Comparison of ENCODE assay signal across 21 mouse cellular contexts in the genomic region with DNA sequence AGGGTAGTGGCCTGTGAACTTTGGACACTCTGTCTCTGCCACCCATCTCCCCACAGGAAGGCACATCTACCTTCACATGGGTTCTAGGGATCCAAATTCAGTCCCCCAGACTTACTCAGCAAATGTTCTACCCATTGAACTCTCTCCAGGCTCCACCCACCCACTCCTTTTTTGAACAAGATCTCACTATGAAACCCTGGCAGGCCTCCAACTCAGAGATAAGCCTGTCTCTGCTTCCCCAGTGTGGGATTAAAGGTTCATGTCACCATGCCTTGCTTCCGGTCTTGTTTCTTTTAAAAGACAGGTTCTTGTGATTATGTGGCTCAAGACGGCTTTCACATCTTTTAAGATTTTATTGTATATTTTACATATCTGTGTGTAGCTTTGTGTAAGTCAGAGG. TPM values are rescaled to one million over a fixed set of nuclear protein-coding genes. Genes with fewer than 3 reads are reported as not detected.
A peak's percentile ranks its signal among the peaks of the same experiment; 100 is the strongest.
DNase-seq lines count a peak whose midpoint lies in the region; ATAC-seq and TF ChIP-seq lines count a peak whose summit lies in the region.
"Had no signal": no experiment of that assay in that cellular context is flagged by ENCODE, and none has a peak within 500 bp of the region (broad histone marks: within the 10 kb centered on the region; RNA-seq: fewer than 3 reads in every experiment).

No protein-coding gene starts in this region.

- 0 out of 2 replicates have a peak overlapping the region, but pooled peaks have one; percentile 2 for H3K4me2 ChIP-seq in heart, embryonic 12.5 days
- peak overlapping the region; percentile 97; the same call in 1 of the 2 replicates for H3K4me2 ChIP-seq in liver, postnatal 0 days (ENCODE audit: low read depth, low read length)

- no peaks in the 10 kb centered on the region for H3K27me3 ChIP-seq in heart, embryonic 12.5 days (replicated peaks)
- no peaks in the 10 kb centered on the region for H3K27me3 ChIP-seq in MEL (ENCODE audit: control insufficient read depth in 1 of 2, insufficient read depth in 2 of 2, low read length in 2 of 2)
- peaks cover 4% of the 10 kb centered on the region for H3K27me3 ChIP-seq in erythroblast, embryonic 14.5 days (ENCODE audit: control insufficient read depth)
- H3K27me3 ChIP-seq in liver, postnatal 0 days (ENCODE audit: insufficient read depth, low read length): no peaks in the 10 kb centered on the region
- H3K27me3 ChIP-seq: embryonic facial prominence, embryonic 12.5 days; forebrain, embryonic 12.5 days; hindbrain, embryonic 12.5 days; neural tube, embryonic 15.5 days had no signal

- H3K9ac ChIP-seq in heart, embryonic 12.5 days: no peak overlapping the region
- H3K9ac ChIP-seq in MEL (ENCODE audit: control insufficient read depth, low read depth, low read length, poor library complexity, severe bottlenecking): no peak overlapping the region
- H3K9ac ChIP-seq in liver, postnatal 0 days (replicated peaks): no peak overlapping the region
- H3K9ac ChIP-seq: embryonic facial prominence, embryonic 12.5 days; forebrain, embryonic 12.5 days; hindbrain, embryonic 12.5 days; neural tube, embryonic 15.5 days had no signal

- peaks cover 40% of the 10 kb centered on the region for H3K36me3 ChIP-seq in heart, embryonic 12.5 days
- H3K36me3 ChIP-seq in MEL (ENCODE audit: control insufficient read depth in 1 of 2, insufficient read depth in 2 of 2, low read length in 2 of 2): peaks cover 11 to 24% of the 10 kb centered on the region in 2 experiments
- peaks cover 55% of the 10 kb centered on the region for H3K36me3 ChIP-seq in erythroblast, embryonic 14.5 days (ENCODE audit: control insufficient read depth)
- peaks cover 37% of the 10 kb centered on the region for H3K36me3 ChIP-seq in liver, postnatal 0 days (replicated peaks; ENCODE audit: insufficient read depth, low read length)

- no peak for TF ChIP-seq CTCF in MEL (IDR thresholded peaks at IDR 0.05 in 2 of 3, conservative IDR thresholded peaks at IDR 0.05 in 1 of 3; ENCODE audit: control insufficient read depth in 1 of 3, insufficient read depth in 1 of 3, low read depth in 2 of 3, low read length in 3 of 3, poor library complexity in 1 of 3, severe bottlenecking in 1 of 3)
- TF ChIP-seq CTCF in liver, postnatal 0 days (IDR thresholded peaks at IDR 0.05; ENCODE audit: low read depth): no peak
- no peak for TF ChIP-seq CTCF in left cerebral cortex, adult 2 months (IDR thresholded peaks at IDR 0.05)

- no peak for ATAC-seq in heart, embryonic 12.5 days (ENCODE audit: insufficient number of reproducible peaks, low FRiP score)
- ATAC-seq in liver, postnatal 0 days: no peak
- ATAC-seq: activated CD4-positive, CD25-positive, alpha-beta regulatory T cell, adult 4 months had no signal

- H3K79me2 ChIP-seq in MEL (ENCODE audit: control insufficient read depth, insufficient read depth, low read length, poor library complexity): peaks cover 15% of the 10 kb centered on the region

- peaks cover 32% of the 10 kb centered on the region for H3K4me1 ChIP-seq in heart, embryonic 12.5 days (replicated peaks)
- peaks cover 2 to 21% of the 10 kb centered on the region in 2 experiments; a peak in 3 of 4 replicates for H3K4me1 ChIP-seq in MEL (ENCODE audit: control insufficient read depth in 1 of 2, insufficient read depth in 2 of 2, low read length in 2 of 2)
- peaks cover 44% of the 10 kb centered on the region for H3K4me1 ChIP-seq in erythroblast, embryonic 14.5 days (ENCODE audit: control insufficient read depth)
- H3K4me1 ChIP-seq in liver, postnatal 0 days (ENCODE audit: insufficient read depth): peaks cover 25% of the 10 kb centered on the region

- intact Hi-C loops in left cerebral cortex, adult 2 months (cut with DNase I): loop anchor here (5.0 kb wide), 2 partner anchors 72 to 187 kb away; no protein-coding TSS in a partner anchor

- H3K4me3 ChIP-seq in heart, embryonic 12.5 days: no peak overlapping the region
- no peak overlapping the region for H3K4me3 ChIP-seq in MEL (ENCODE audit: control insufficient read depth in 1 of 2, insufficient read depth in 1 of 2, low read depth in 2 of 2, low read length in 2 of 2)
- H3K4me3 ChIP-seq in erythroblast, embryonic 14.5 days (replicated peaks): peak overlapping the region; percentile 100
- H3K4me3 ChIP-seq in liver, postnatal 0 days (ENCODE audit: low read depth, low read length): no peak overlapping the region
- no peak overlapping the region for H3K4me3 ChIP-seq in left cerebral cortex, adult 2 months
- H3K4me3 ChIP-seq: embryonic facial prominence, embryonic 12.5 days; gastrocnemius, adult 2 months had no signal

- DNase-seq in heart, adult 9 months (ENCODE audit: low spot score in 2 of 2): no peak
- peak; percentile 91 for DNase-seq in MEL (ENCODE audit: low read depth, low spot score)
- peak; percentile 67 for DNase-seq in liver, postnatal 0 days
- DNase-seq in left cerebral cortex, adult 2 months (ENCODE audit: extremely low spot score in 1 of 2, low spot score in 2 of 2): no peak
- DNase-seq in kidney, adult 9 months: no peak
- no peak for DNase-seq in frontal cortex, postnatal 14 days (ENCODE audit: low spot score in 2 of 2)
- DNase-seq: cerebellum, postnatal 14 days; gastrocnemius, adult 2 months; kidney, adult 18-20 months; lung, adult 18-20 months; thymus, postnatal 25 days had no signal

- H3K9me3 ChIP-seq in heart, embryonic 12.5 days (replicated peaks): no peaks in the 10 kb centered on the region
- H3K9me3 ChIP-seq in MEL (replicated peaks; ENCODE audit: insufficient read depth, low read length): no peaks in the 10 kb centered on the region
- H3K9me3 ChIP-seq in erythroblast, embryonic 14.5 days (ENCODE audit: control insufficient read depth, low read length): no peaks in the 10 kb centered on the region
- H3K9me3 ChIP-seq in liver, postnatal 0 days (ENCODE audit: low read length): no peaks in the 10 kb centered on the region
- H3K9me3 ChIP-seq: embryonic facial prominence, embryonic 12.5 days; forebrain, embryonic 12.5 days; hindbrain, embryonic 12.5 days; neural tube, embryonic 15.5 days had no signal

- H3K27ac ChIP-seq in heart, embryonic 12.5 days (ENCODE audit: poor library complexity, severe bottlenecking): no peak overlapping the region
- peak overlapping the region; percentile 73 for H3K27ac ChIP-seq in MEL (ENCODE audit: control insufficient read depth, low read depth, low read length)
- H3K27ac ChIP-seq in liver, postnatal 0 days (ENCODE audit: low read depth): peak overlapping the region; percentile 39; the same call in 1 of the 2 replicates
- H3K27ac ChIP-seq in left cerebral cortex, adult 2 months: no peak overlapping the region
- H3K27ac ChIP-seq: embryonic facial prominence, embryonic 12.5 days; forebrain, embryonic 12.5 days; gastrocnemius, adult 2 months; hindbrain, embryonic 12.5 days; neural tube, embryonic 15.5 days had no signal

- TF ChIP-seq EP300 in MEL (IDR thresholded peaks at IDR 0.05; ENCODE audit: low read depth in 1 of 2, low read length in 2 of 2): peak in 1 of 2 experiments; percentile 46; a peak in 2 of 4 replicates
- no peak for TF ChIP-seq EP300 in liver, postnatal 0 days (IDR thresholded peaks at IDR 0.05; ENCODE audit: low read depth)

- TF ChIP-seq POLR2A in MEL (IDR thresholded peaks at IDR 0.05; ENCODE audit: control insufficient read depth in 1 of 2, insufficient read depth in 1 of 2, low read depth in 1 of 2, low read length in 2 of 2, poor library complexity in 1 of 2): peak in 1 of 2 experiments; percentile 51; a peak in 2 of 4 replicates

- no peak for TF ChIP-seq RAD21 in MEL (IDR thresholded peaks at IDR 0.05; ENCODE audit: low read depth, low read length)

- 38% methylated on average over 2 of the region's 2 CpGs for WGBS in heart, embryonic 12.5 days
- 56% methylated on average over 2 of the region's 2 CpGs for WGBS in liver, postnatal 0 days (ENCODE audit: insufficient replicate concordance)

RNA-seq across cellular contexts. Expression of a gene that starts 2.8 kb away (rescaled TPM):
- polyA plus RNA-seq in heart, embryonic 12.5 days (2016; fragmentation: Nextera tagmentation; extraction: Ambion mirVana): 14.9 and 18.1 TPM in 2 replicates
- total RNA-seq in MEL (2012; rRNA removed): 13.0 and 14.3 TPM in 2 replicates
- polyA plus RNA-seq in MEL (2012; ENCODE audit: insufficient read depth in 1 of 2, insufficient read length in 2 of 2, low read depth in 1 of 2, low replicate concordance in 2 of 2, missing spikeins in 1 of 2): 10 to 100 TPM; 11.7 to 32.1 TPM
- 0.14 and 0.53 TPM in 2 replicates for polyA plus RNA-seq in erythroblast, embryonic 14.5 days (2012)
- polyA plus RNA-seq in liver, postnatal 0 days (2015; fragmentation: Nextera tagmentation; extraction: Ambion mirVana): 5.9 and 7.2 TPM in 2 replicates
- total RNA-seq in left cerebral cortex, adult 2 months (2021): 10 to 100 TPM; 17.5 to 20.4 TPM

RNA-seq across cellular contexts. Expression of a gene that starts 30.0 kb away (rescaled TPM):
- polyA plus RNA-seq in heart, embryonic 12.5 days (2016; fragmentation: Nextera tagmentation; extraction: Ambion mirVana): 90.7 and 93.9 TPM in 2 replicates
- not detected in 2 replicates for total RNA-seq in MEL (2012; rRNA removed)
- not detected for polyA plus RNA-seq in MEL (2012; ENCODE audit: insufficient read depth in 1 of 2, insufficient read length in 2 of 2, low read depth in 1 of 2, low replicate concordance in 2 of 2, missing spikeins in 1 of 2)
- not detected in 2 replicates for polyA plus RNA-seq in erythroblast, embryonic 14.5 days (2012)
- polyA plus RNA-seq in liver, postnatal 0 days (2015; fragmentation: Nextera tagmentation; extraction: Ambion mirVana): 0.34 and 0.69 TPM in 2 replicates
- under 1 TPM; 0.21 to 0.25 TPM for total RNA-seq in left cerebral cortex, adult 2 months (2021)
- polyA plus RNA-seq: activated CD4-positive, CD25-positive, alpha-beta regulatory T cell, adult 4 months; stomach, embryonic 14.5 days had no signal

RNA-seq across cellular contexts. Expression of a gene that starts 31.0 kb away (rescaled TPM):
- polyA plus RNA-seq in heart, embryonic 12.5 days (2016; fragmentation: Nextera tagmentation; extraction: Ambion mirVana): 4.5 TPM in 2 replicates
- total RNA-seq in MEL (2012; rRNA removed): not detected in 2 replicates
- polyA plus RNA-seq in MEL (2012; ENCODE audit: insufficient read depth in 1 of 2, insufficient read length in 2 of 2, low read depth in 1 of 2, low replicate concordance in 2 of 2, missing spikeins in 1 of 2): not detected
- polyA plus RNA-seq in erythroblast, embryonic 14.5 days (2012): 0.03 TPM in 1 of 2 replicates, not detected in the other
- polyA plus RNA-seq in liver, postnatal 0 days (2015; fragmentation: Nextera tagmentation; extraction: Ambion mirVana): 1.4 and 1.5 TPM in 2 replicates
- total RNA-seq in left cerebral cortex, adult 2 months (2021): 1 to 10 TPM; 3.0 to 3.6 TPM
- polyA plus RNA-seq: activated CD4-positive, CD25-positive, alpha-beta regulatory T cell, adult 4 months had no signal

RNA-seq across cellular contexts. Expression of a gene that starts 38.2 kb away (rescaled TPM):
- not detected in 2 replicates for polyA plus RNA-seq in heart, embryonic 12.5 days (2016; fragmentation: Nextera tagmentation; extraction: Ambion mirVana)
- not detected in 2 replicates for total RNA-seq in MEL (2012; rRNA removed)
- not detected for polyA plus RNA-seq in MEL (2012; ENCODE audit: insufficient read depth in 1 of 2, insufficient read length in 2 of 2, low read depth in 1 of 2, low replicate concordance in 2 of 2, missing spikeins in 1 of 2)
- polyA plus RNA-seq in erythroblast, embryonic 14.5 days (2012): 0.06 TPM in 1 of 2 replicates, not detected in the other
- polyA plus RNA-seq in liver, postnatal 0 days (2015; fragmentation: Nextera tagmentation; extraction: Ambion mirVana): not detected in 2 replicates
- total RNA-seq in left cerebral cortex, adult 2 months (2021): not detected
- total RNA-seq: gastrocnemius, adult 2 months; left cerebral cortex, postnatal 10 days had no signal
- polyA plus RNA-seq: activated CD4-positive, CD25-positive, alpha-beta regulatory T cell, adult 4 months; embryonic facial prominence, embryonic 12.5 days; forebrain, embryonic 12.5 days; heart, embryonic 14.5 days; neural tube, embryonic 15.5 days; stomach, embryonic 14.5 days had no signal

RNA-seq across cellular contexts. Expression of a gene that starts 39.5 kb away (rescaled TPM):
- polyA plus RNA-seq in heart, embryonic 12.5 days (2016; fragmentation: Nextera tagmentation; extraction: Ambion mirVana): 11.2 and 12.3 TPM in 2 replicates
- 27.3 and 30.4 TPM in 2 replicates for total RNA-seq in MEL (2012; rRNA removed)
- 10 to 100 TPM in 1 of 2 experiments, not detected in 1; 33.9 TPM for polyA plus RNA-seq in MEL (2012; ENCODE audit: insufficient read depth in 1 of 2, insufficient read length in 2 of 2, low read depth in 1 of 2, low replicate concordance in 2 of 2, missing spikeins in 1 of 2)
- 1.3 TPM in 2 replicates for polyA plus RNA-seq in erythroblast, embryonic 14.5 days (2012)
- 6.1 and 6.2 TPM in 2 replicates for polyA plus RNA-seq in liver, postnatal 0 days (2015; fragmentation: Nextera tagmentation; extraction: Ambion mirVana)
- 10 to 100 TPM; 11.6 to 12.9 TPM for total RNA-seq in left cerebral cortex, adult 2 months (2021)

Comparison
In these comparisons a context has a peak if more than half of its experiments do, and no peak if none do; other contexts are left out.
1. H3K27ac ChIP-seq: peak in MEL (single experiment) and liver, postnatal 0 days (single experiment); none in heart, embryonic 12.5 days (single experiment) and left cerebral cortex, adult 2 months (single experiment).
2. DNase-seq: peak in MEL (single experiment) and liver, postnatal 0 days (single experiment); none in heart, adult 9 months (0 of 2), left cerebral cortex, adult 2 months (0 of 2), kidney, adult 9 months (single experiment) and frontal cortex, postnatal 14 days (0 of 2).
3. RNA of a gene that starts 30.0 kb away (polyA plus RNA-seq): 90.7 to 93.9 TPM in heart, embryonic 12.5 days; 0.34 to 0.69 TPM in liver, postnatal 0 days, not detected in MEL and not detected in erythroblast, embryonic 14.5 days; every median in the first group is over 10 times any median in the second.